Mouse (Mus musculus): ENCODE results near the gene Gpatch8.

DNA sequence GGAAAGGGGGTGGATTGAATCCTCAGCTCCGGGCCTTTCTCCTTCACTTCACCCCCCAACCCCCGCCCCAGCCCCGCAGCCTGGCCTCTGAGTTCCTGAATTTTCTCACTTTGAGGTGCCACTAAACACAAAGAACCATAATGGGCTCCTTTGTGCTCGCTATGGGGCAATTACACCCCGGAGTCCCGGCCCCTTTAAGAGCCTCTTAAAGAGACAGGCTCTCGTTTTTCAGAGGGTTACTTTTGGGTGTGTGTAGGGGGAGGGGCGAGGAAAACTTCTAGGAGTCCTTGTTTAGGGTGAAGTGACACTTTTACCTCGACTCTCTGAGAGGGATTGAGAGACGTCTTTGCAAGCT is 47.3 kb upstream of the Gpatch8 start:
- TF ChIP-seq POLR2A (IDR thresholded peaks at IDR 0.05; ENCODE audit: insufficient read depth, low read length) (no peak), CTCF (IDR thresholded peaks at IDR 0.05; ENCODE audit: low read depth, low read length) (no peak), EP300 (IDR thresholded peaks at IDR 0.05; ENCODE audit: insufficient read depth, low read depth, low read length) (no peak)
